Mouse (Mus musculus): Measurements from ENCODE around the gene Hmg20b. TPM values are rescaled to one million over a fixed set of nuclear protein-coding genes. Genes with fewer than 3 reads are reported as not detected.

Hmg20b gene
- polyA plus RNA-seq, 1 experiment from 2014 or later: 97.9 TPM

DNA sequence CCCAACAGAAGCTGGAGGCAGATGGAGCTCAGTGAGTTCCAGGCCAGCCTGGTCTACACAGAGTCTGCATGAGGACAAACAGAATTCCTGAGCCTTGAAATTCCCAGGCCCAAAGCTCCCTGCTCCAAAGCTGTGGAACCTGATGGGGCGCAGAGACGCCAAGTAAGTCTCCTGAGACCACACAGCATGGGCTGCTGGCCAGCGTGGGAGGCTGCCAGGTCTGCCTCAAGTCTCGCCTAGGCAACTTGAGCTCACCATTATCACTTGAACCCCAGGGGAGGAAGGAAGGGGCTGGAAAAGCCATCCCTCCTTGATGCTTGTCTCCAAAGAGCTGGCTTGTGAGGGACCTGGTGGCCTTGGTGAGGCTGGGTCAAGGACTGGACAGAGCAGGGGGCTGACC lies 20.3 kb downstream of the Hmg20b start:
- ATAC-seq (ENCODE audit: low FRiP score, low read depth): no peak
- 0 out of 2 replicates have a peak, but pooled peaks cover 3% of the 10 kb centered on the region for H3K4me1 ChIP-seq

DNA sequence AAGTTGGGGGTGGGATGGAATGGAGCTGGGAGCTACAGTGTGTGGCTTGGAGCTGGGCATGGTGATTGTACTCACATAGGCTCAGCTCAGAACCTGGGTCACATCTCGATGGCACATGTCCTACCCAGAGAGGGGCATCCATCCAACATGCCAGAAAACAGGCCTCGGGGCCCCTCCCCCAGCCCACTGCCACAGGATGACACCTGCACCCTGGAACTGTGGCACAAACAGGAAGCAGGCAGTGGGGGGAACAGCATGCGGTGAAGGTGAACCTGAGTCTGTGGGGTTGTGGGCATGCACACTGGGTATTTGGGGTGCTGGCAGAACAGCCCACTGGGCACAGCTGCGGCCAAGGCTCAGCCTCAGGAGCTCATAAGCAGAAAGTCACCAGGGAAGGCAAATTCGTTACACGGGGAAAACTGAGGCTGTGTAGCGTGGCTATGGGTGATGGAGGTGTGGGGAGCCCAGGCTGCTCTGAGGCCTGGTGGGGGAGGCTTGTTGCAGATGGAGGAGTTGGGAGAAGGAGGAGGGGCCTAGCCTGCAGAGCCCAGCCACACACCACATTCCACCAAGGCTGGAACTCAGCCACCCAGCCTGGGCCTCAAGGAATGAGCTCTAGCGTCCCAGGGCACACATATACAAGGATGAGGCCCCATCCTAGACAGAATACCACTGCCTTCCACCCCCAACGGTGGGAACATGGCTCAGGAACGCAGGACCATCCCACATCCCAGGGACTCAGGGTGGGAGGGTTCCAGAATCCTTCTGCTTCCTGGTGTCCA lies 20.9 kb downstream of the Hmg20b start:
- Histone ChIP-seq H3K9ac (replicated peaks) (no peak overlapping the region), H3K4me3 (no peak overlapping the region), H3K4me2 (replicated peaks) (no peak overlapping the region), H3K27me3 (peaks cover 29% of the 10 kb centered on the region), H3K9me3 (no peaks in the 10 kb centered on the region), H3K27ac (replicated peaks) (no peak overlapping the region), H3K4me1 (0 out of 2 replicates have a peak, but pooled peaks cover 3% of the 10 kb centered on the region), H3K36me3 (peaks cover 31% of the 10 kb centered on the region)
- no peak for ATAC-seq (ENCODE audit: low FRiP score, low read depth)
- WGBS: 77% methylated on average over 10 of the region's 10 CpGs

More for the DNA sequence above, 20.3 kb downstream of the Hmg20b start:
- no peak overlapping the region for H3K4me3 ChIP-seq
- peaks cover 25% of the 10 kb centered on the region for H3K36me3 ChIP-seq
- H3K9me3 ChIP-seq: no peaks in the 10 kb centered on the region
- H3K27me3 ChIP-seq: peaks cover 31% of the 10 kb centered on the region
- 74% methylated on average over 4 of the region's 4 CpGs for WGBS
- no peak overlapping the region for H3K9ac ChIP-seq (replicated peaks)
- no peak overlapping the region for H3K27ac ChIP-seq (replicated peaks)
- H3K4me2 ChIP-seq (replicated peaks): no peak overlapping the region

DNA sequence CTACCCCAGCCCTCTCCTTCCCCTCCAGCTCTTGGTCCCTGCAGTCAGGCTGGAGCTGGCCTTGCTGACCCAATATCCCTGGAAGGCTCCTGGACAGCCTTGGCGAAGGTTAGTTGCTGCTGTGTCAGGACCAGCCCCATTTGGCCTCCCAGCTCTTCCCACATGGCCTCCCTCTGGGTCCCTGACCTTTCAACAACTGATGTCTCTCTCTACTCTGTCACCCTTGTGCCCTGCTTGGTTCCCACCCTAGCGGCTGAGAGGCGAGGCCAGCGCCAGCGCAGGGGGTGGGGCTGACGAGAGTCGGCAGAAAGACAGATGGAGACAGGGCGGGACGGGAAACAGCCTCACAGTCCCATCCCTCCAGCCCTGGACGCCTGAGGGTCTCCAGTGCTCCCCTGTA lies 21.9 kb downstream of the Hmg20b start, which contains the start of gene Tbxa2r:
Gene Tbxa2r, plus strand, starts transcription at position 346 of the 400 bp plus-strand sequence.
- H3K4me1 ChIP-seq: 0 out of 2 replicates have a peak, but pooled peaks cover 3% of the 10 kb centered on the region
- H3K27me3 ChIP-seq: peaks cover 24% of the 10 kb centered on the region
- WGBS: 19% methylated on average over 10 of the region's 10 CpGs
- no peak within 1 kb of the TSS for H3K4me2 ChIP-seq (replicated peaks)
- H3K36me3 ChIP-seq: peaks cover 41% of the 10 kb centered on the region
- ATAC-seq (ENCODE audit: low FRiP score, low read depth): no peak
- no peaks in the 10 kb centered on the region for H3K9me3 ChIP-seq
- no peak within 1 kb of the TSS for H3K4me3 ChIP-seq
- 0 out of 2 replicates have a peak within 1 kb of the TSS, but pooled peaks have one; percentile 25 for H3K27ac ChIP-seq (replicated peaks)
- no peak within 1 kb of the TSS for H3K9ac ChIP-seq (replicated peaks)

DNA sequence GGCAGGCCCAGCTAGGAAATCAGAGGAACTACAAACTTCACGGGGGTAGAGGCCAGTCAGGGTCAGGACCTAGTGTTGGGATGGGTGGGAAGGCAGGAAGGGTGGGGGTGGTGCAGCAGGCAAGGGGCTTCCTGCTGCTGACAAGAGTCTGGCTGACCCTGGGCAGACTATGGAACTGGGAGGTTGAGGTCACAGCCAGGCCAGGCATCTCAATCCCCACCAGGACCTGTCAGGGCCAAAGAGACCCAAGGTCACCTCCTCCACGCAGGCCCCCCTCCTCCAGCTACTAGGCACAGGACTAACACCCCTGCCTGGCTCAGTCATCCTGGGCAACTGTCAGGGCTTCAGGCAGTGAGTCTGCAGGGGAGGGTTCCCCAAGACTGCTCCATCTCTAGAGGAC lies 22.3 kb downstream of the Hmg20b start:
- peaks cover 46% of the 10 kb centered on the region for H3K36me3 ChIP-seq
- WGBS: 60% methylated on average over 2 of the region's 2 CpGs
- peaks cover 20% of the 10 kb centered on the region for H3K27me3 ChIP-seq
- no peak overlapping the region for H3K4me2 ChIP-seq (replicated peaks)
- H3K4me3 ChIP-seq: no peak overlapping the region
- 0 out of 2 replicates have a peak, but pooled peaks cover 3% of the 10 kb centered on the region for H3K4me1 ChIP-seq
- no peaks in the 10 kb centered on the region for H3K9me3 ChIP-seq
- 0 out of 2 replicates have a peak overlapping the region, but pooled peaks have one; percentile 25 for H3K27ac ChIP-seq (replicated peaks)
- H3K9ac ChIP-seq (replicated peaks): no peak overlapping the region
- no peak for ATAC-seq (ENCODE audit: low FRiP score, low read depth)

DNA sequence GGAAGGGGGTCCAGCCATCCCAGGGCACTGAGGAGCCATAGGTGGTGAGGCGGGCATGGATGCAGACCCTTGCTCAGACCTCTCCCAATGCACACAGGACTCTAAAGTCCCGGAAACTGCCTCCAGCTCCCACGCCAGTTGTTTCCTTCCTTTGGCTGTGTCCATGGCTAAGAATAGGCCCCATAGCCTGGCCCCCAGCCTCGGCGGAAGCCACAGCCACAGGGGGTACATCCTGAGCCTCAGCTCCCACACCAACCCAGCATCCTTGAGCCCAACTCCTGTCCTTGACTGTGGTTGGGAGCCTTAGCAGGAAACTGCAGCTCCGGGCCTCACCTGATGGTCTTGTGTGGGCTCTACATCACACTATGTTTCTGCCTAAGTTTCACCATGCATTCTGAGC lies 23.4 kb downstream of the Hmg20b start:
- H3K4me1 ChIP-seq: peaks cover 7% of the 10 kb centered on the region
- H3K4me3 ChIP-seq: no peak overlapping the region
- peaks cover 9% of the 10 kb centered on the region for H3K27me3 ChIP-seq
- WGBS: 86% methylated on average over 6 of the region's 6 CpGs
- no peak for ATAC-seq (ENCODE audit: low FRiP score, low read depth)
- H3K4me2 ChIP-seq (replicated peaks): no peak overlapping the region
- peaks cover 53% of the 10 kb centered on the region for H3K36me3 ChIP-seq
- H3K9ac ChIP-seq (replicated peaks): no peak overlapping the region
- no peak overlapping the region for H3K27ac ChIP-seq (replicated peaks)
- H3K9me3 ChIP-seq: no peaks in the 10 kb centered on the region

DNA sequence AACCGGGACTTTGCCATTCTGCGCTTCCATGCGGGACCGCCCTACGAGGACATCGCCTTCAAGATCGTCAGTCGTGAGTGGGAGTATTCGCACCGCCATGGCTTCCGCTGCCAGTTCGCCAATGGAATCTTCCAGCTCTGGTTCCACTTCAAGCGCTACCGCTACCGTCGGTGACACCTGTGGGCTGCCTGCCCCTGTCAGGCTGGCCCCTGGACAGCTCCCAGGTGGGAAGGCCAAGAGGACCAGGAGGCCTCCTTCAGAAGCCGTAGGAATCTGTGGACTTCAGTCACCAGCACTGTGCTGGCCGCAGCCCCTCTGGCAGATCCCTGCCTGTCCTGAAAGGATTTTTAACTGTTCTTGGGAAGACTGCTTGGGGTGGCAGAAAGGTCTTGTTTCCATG lies 24.5 kb downstream of the Hmg20b start:
- Histone ChIP-seq H3K27me3 (peaks cover 4% of the 10 kb centered on the region; the same call in 1 of the 2 replicates), H3K27ac (replicated peaks) (no peak overlapping the region), H3K9ac (replicated peaks) (no peak overlapping the region), H3K4me2 (replicated peaks) (no peak overlapping the region), H3K4me3 (no peak overlapping the region), H3K9me3 (no peaks in the 10 kb centered on the region), H3K4me1 (peaks cover 11% of the 10 kb centered on the region), H3K36me3 (peaks cover 53% of the 10 kb centered on the region)
- WGBS: 97% methylated on average over 18 of the region's 18 CpGs
- ATAC-seq (ENCODE audit: low FRiP score, low read depth): no peak

DNA sequence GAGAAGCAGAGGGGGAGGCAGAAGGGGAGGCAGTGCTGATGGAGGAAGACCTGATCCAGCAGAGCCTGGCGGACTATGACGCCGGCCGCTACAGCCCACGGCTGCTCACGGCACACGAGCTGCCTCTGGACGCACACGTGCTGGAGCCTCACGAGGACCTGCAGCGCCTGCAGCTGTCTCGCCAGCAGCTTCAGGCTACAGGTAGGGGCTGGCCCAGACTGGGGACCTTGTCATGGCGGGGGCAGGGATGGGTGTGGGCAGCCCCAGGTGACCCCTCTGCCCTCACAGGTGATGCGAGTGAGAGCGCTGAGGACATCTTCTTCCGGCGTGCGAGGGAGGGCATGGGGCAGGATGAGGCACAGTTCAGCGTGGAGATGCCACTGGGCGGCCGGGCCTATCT lies 25.1 kb downstream of the Hmg20b start:
- WGBS: 92% methylated on average over 21 of the region's 21 CpGs
- no peak overlapping the region for H3K27ac ChIP-seq (replicated peaks)
- no peaks in the 10 kb centered on the region; the same call in 1 of the 2 replicates for H3K27me3 ChIP-seq
- 0 out of 2 replicates have a peak overlapping the region, but pooled peaks have one; percentile 3 for H3K4me3 ChIP-seq
- peaks cover 11% of the 10 kb centered on the region for H3K4me1 ChIP-seq
- peaks cover 53% of the 10 kb centered on the region for H3K36me3 ChIP-seq
- H3K9me3 ChIP-seq: no peaks in the 10 kb centered on the region
- ATAC-seq (ENCODE audit: low FRiP score, low read depth): no peak
- no peak overlapping the region for H3K9ac ChIP-seq (replicated peaks)
- H3K4me2 ChIP-seq (replicated peaks): no peak overlapping the region

DNA sequence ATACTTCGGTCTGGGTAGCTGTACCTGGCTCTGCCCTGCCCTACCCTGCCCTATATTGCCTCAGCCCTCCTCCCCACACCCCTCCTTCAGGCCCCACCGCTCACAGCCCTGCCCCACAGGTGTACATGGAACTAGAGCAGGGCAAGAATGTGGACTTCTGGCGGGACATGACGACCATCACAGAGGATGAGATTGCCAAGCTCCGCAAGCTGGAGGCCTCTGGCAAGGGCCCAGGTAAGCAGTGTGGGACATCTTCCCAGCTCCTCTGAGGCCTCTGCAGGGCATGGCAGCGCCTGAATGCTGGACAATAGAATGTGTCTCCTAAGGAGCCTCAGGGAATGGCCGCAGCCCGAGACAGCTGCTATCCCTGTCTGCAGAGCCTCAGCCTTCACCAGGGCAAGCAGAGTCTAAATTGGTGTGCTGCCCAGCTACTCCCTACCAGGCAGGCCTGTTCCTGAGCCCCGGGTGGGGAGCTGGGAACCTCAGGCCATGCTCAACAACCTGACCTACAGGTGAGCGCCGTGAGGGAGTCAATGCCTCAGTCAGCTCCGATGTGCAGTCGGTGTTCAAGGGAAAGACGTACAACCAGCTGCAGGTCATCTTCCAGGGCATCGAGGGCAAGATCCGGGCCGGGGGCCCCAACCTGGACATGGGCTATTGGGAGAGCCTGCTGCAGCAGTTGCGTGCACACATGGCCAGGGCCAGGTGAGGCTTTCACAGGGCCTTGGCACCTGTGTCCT lies 26.3 kb downstream of the Hmg20b start:
- WGBS: 94% methylated on average over 18 of the region's 18 CpGs
- Histone ChIP-seq H3K36me3 (peaks cover 53% of the 10 kb centered on the region), H3K27ac (replicated peaks) (no peak overlapping the region), H3K4me3 (no peak overlapping the region), H3K4me2 (replicated peaks) (no peak overlapping the region), H3K27me3 (no peaks in the 10 kb centered on the region; the same call in 1 of the 2 replicates), H3K9ac (replicated peaks) (no peak overlapping the region), H3K4me1 (peaks cover 22% of the 10 kb centered on the region), H3K9me3 (no peaks in the 10 kb centered on the region)
- ATAC-seq (ENCODE audit: low FRiP score, low read depth): no peak

DNA sequence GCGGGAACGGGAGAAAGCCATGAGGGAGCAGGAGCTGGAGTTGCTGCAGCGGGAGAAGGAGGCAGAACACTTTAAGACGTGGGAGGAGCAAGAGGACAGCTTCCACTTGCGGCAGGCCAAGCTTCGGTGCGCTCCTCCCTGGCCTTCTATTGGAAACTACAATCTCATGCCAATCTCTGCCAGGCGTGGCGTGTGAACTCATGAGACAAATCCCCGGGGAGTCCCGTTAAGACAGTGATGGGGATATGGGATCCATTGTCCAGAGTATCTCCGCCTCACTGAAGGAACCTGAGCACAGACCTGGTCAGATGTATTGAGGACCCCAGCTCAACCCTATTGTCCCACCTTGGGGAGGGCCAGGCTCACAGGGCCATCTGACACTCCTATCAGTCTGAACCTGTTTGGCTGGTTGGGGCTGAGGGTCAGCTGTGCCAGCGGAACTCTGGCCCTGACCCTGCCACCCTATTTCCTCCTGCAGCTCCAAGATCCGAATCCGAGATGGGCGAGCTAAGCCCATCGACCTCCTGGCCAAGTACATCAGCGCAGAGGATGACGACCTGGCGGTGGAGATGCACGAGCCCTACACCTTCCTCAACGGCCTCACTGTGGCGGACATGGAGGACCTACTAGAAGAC lies 27.0 kb downstream of the Hmg20b start:
- Histone ChIP-seq H3K9ac (replicated peaks) (no peak overlapping the region), H3K4me2 (replicated peaks) (no peak overlapping the region), H3K4me1 (peaks cover 26% of the 10 kb centered on the region), H3K9me3 (no peaks in the 10 kb centered on the region), H3K27me3 (no peaks in the 10 kb centered on the region), H3K4me3 (0 out of 2 replicates have a peak overlapping the region, but pooled peaks have one; percentile 96), H3K36me3 (peaks cover 59% of the 10 kb centered on the region), H3K27ac (replicated peaks) (no peak overlapping the region)
- no peak for ATAC-seq (ENCODE audit: low FRiP score, low read depth)
- 93% methylated on average over 23 of the region's 23 CpGs for WGBS

DNA sequence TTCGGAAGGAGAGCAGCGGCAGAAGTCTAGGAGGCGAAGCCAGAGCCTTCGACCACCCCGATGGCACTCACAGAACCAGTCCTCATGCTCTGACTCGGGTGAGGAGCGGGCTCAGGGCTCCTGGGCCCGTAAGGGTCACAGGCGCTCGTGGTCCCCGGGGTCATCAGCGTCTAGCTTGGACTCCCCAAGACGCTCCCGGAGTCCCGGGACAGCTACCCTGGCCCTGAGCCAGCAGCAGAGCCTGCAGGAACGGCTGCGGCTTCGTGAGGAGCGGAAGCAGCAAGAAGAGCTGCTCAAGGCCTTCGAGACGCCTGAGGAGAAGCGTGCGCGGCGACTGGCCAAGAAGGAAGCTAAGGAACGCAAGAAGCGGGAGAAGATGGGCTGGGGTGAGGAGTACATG lies 27.8 kb downstream of the Hmg20b start:
- Histone ChIP-seq H3K27me3 (no peaks in the 10 kb centered on the region), H3K9ac (replicated peaks) (no peak overlapping the region), H3K36me3 (peaks cover 66% of the 10 kb centered on the region), H3K9me3 (no peaks in the 10 kb centered on the region), H3K4me3 (peak overlapping the region; percentile 96; the same call in 1 of the 2 replicates), H3K4me2 (replicated peaks) (peak overlapping the region; percentile 70; the same call in 1 of the 2 replicates), H3K27ac (replicated peaks) (no peak overlapping the region), H3K4me1 (peaks cover 26% of the 10 kb centered on the region)
- no peak for ATAC-seq (ENCODE audit: low FRiP score, low read depth)
- WGBS: 96% methylated on average over 27 of the region's 27 CpGs

DNA sequence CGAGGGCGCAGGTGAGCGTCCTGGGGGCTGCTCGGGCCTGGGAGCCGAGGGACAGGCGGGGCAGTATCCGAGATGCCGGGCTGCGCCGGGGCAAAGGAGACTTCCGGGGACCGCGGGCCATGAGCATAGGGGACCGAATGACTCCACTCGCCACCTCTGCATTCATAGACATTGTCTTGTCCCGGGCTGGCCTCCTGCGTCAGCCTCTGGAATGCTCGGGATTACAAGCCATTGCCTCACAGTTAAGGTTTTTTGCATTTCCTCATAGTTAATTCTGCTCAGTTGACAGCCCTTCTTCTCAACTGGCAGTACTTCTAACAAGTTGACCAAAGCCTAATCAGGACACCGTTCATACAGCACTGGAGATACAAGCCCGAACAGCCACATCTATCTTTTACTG lies 28.8 kb downstream of the Hmg20b start:
- Histone ChIP-seq H3K9ac (replicated peaks) (peak overlapping the region; percentile 81), H3K4me3 (peak overlapping the region; percentile 96), H3K36me3 (peaks cover 65% of the 10 kb centered on the region), H3K9me3 (no peaks in the 10 kb centered on the region), H3K27me3 (peaks cover 8% of the 10 kb centered on the region; the same call in 1 of the 2 replicates), H3K27ac (replicated peaks) (peak overlapping the region; percentile 85), H3K4me1 (peaks cover 35% of the 10 kb centered on the region), H3K4me2 (replicated peaks) (peak overlapping the region; percentile 70)
- WGBS: 3% methylated on average over 20 of the region's 20 CpGs
- no peak for ATAC-seq (ENCODE audit: low FRiP score, low read depth)
